Mouse (Mus musculus): ENCODE data around the gene Ly6g6c. TPM values are rescaled to one million over a fixed set of nuclear protein-coding genes. Genes with fewer than 3 reads are reported as not detected.
A peak's percentile ranks its signal among the peaks of the same experiment; 100 is the strongest.

The Ly6g6c gene
- not detected for total RNA-seq (2021)

GRCm38 (mm10) chr17:35064951-35065947 lies at the start of gene Ly6g6c:
Ly6g6c (plus strand) TSS chr17:35065388.
- intact Hi-C loops (cut with DNase I), result no loop called here
- DNase-seq (ENCODE audit: low spot score in 2 of 2), result no peak

- intact Hi-C loops (cut with DNase I), result no loop called here
- no peak for DNase-seq (ENCODE audit: low spot score in 2 of 2)
Measured at GRCm38 (mm10) chr17:35016376-35016775, 48.8 kb upstream of the Ly6g6c start, which contains the start of gene Vwa7. Vwa7 (plus strand) TSS chr17:35016579.

- intact Hi-C loops (cut with DNase I), result no loop called here
- no peak for DNase-seq (ENCODE audit: low spot score in 2 of 2)
Measured at GRCm38 (mm10) chr17:35016791-35017705, 48.1 kb upstream of the Ly6g6c start.

- intact Hi-C loops (cut with DNase I), result no loop called here
- DNase-seq (ENCODE audit: low spot score in 2 of 2), result no peak
Measured at GRCm38 (mm10) chr17:35017706-35018030, 47.5 kb upstream of the Ly6g6c start.

GRCm38 (mm10) chr17:35018171-35018570 lies 47.0 kb upstream of the Ly6g6c start:
- no peak for DNase-seq (ENCODE audit: low spot score in 2 of 2)
- intact Hi-C loops (cut with DNase I), result no loop called here

GRCm38 (mm10) chr17:35019894-35020293 lies 45.3 kb upstream of the Ly6g6c start:
- intact Hi-C loops (cut with DNase I), result loop anchor here (2.0 to 5.0 kb wide), 2 partner anchors 39 to 102 kb away; partner anchors contain the start of genes Csnk2b, Ddah2 and Gpank1
- no peak for DNase-seq (ENCODE audit: low spot score in 2 of 2)

GRCm38 (mm10) chr17:35020551-35020950 lies 44.6 kb upstream of the Ly6g6c start:
- DNase-seq (ENCODE audit: low spot score in 2 of 2), result no peak
- intact Hi-C loops (cut with DNase I), result loop anchor here (2.0 to 5.0 kb wide), 2 partner anchors 38 to 102 kb away; partner anchors contain the start of genes Csnk2b, Ddah2 and Gpank1

GRCm38 (mm10) chr17:35021163-35021808 lies 43.9 kb upstream of the Ly6g6c start:
- peak; percentile 75 to 85 for DNase-seq (ENCODE audit: low spot score in 2 of 2)
- intact Hi-C loops (cut with DNase I), result loop anchor here (1.0 to 5.0 kb wide), 3 partner anchors 38 to 101 kb away; partner anchors contain the start of genes Csnk2b, Ddah2 and Gpank1

GRCm38 (mm10) chr17:35021842-35022477 lies 43.2 kb upstream of the Ly6g6c start:
- no peak for DNase-seq (ENCODE audit: low spot score in 2 of 2)
- intact Hi-C loops (cut with DNase I), result loop anchor here (1.0 to 5.0 kb wide), 3 partner anchors 37 to 100 kb away; partner anchors contain the start of genes Csnk2b, Ddah2 and Gpank1

- no peak for DNase-seq (ENCODE audit: low spot score in 2 of 2)
- intact Hi-C loops (cut with DNase I), result loop anchor here (5.0 kb wide), 1 partner anchor 100 kb away; the partner anchor contains the start of genes Csnk2b and Gpank1
Measured at GRCm38 (mm10) chr17:35022541-35023060, 42.6 kb upstream of the Ly6g6c start.

GRCm38 (mm10) chr17:35023221-35023620 lies 42.0 kb upstream of the Ly6g6c start:
- intact Hi-C loops (cut with DNase I), result loop anchor here (5.0 kb wide), 1 partner anchor 99 kb away; the partner anchor contains the start of genes Csnk2b and Gpank1
- DNase-seq (ENCODE audit: low spot score in 2 of 2), result no peak

GRCm38 (mm10) chr17:35023756-35024155 lies 41.4 kb upstream of the Ly6g6c start:
- no peak for DNase-seq (ENCODE audit: low spot score in 2 of 2)
- intact Hi-C loops (cut with DNase I), result loop anchor here (5.0 kb wide), 1 partner anchor 99 kb away; the partner anchor contains the start of genes Csnk2b and Gpank1

- no peak for DNase-seq (ENCODE audit: low spot score in 2 of 2)
- intact Hi-C loops (cut with DNase I), result loop anchor here (5.0 kb wide), 1 partner anchor 98 kb away; the partner anchor contains the start of genes Csnk2b and Gpank1
Measured at GRCm38 (mm10) chr17:35024261-35024660, 40.9 kb upstream of the Ly6g6c start.

GRCm38 (mm10) chr17:35024691-35025488 lies 40.3 kb upstream of the Ly6g6c start:
- intact Hi-C loops (cut with DNase I), result loop anchor here (5.0 kb wide), 1 partner anchor 97 kb away; the partner anchor contains the start of genes Csnk2b and Gpank1
- DNase-seq (ENCODE audit: low spot score in 2 of 2), result no peak

- no peak for DNase-seq (ENCODE audit: low spot score in 2 of 2)
- intact Hi-C loops (cut with DNase I), result no loop called here
Measured at GRCm38 (mm10) chr17:35026206-35026605, 39.0 kb upstream of the Ly6g6c start.

- intact Hi-C loops (cut with DNase I), result no loop called here
- DNase-seq (ENCODE audit: low spot score in 2 of 2), result peak in 1 of 2 experiments; percentile 28
Measured at GRCm38 (mm10) chr17:35027277-35028068, 37.7 kb upstream of the Ly6g6c start, which contains the start of gene Sapcd1. Sapcd1 (minus strand) TSS chr17:35028016.
